Mouse (Mus musculus) lung, adult 2 months (tissue): ENCODE results near the gene 2210011C24Rik.

Experiments
- CTCF ChIP-seq: fragments of 200-500 bp; IDR thresholded peaks from 2 replicates; pipeline ENCODE4 v1.5.1; 2011; ENCODE audit warnings: mild to moderate bottlenecking, low read length, control low read depth; ENCODE audit not compliant: insufficient read depth
- POLR2A ChIP-seq: fragments of 200-500 bp; IDR thresholded peaks from 2 replicates; pipeline ENCODE4 v1.6.1; 2011; ENCODE audit warnings: low read depth, mild to moderate bottlenecking, control low read depth, low read length, borderline replicate concordance; ENCODE audit errors: extremely low read depth

DNA sequence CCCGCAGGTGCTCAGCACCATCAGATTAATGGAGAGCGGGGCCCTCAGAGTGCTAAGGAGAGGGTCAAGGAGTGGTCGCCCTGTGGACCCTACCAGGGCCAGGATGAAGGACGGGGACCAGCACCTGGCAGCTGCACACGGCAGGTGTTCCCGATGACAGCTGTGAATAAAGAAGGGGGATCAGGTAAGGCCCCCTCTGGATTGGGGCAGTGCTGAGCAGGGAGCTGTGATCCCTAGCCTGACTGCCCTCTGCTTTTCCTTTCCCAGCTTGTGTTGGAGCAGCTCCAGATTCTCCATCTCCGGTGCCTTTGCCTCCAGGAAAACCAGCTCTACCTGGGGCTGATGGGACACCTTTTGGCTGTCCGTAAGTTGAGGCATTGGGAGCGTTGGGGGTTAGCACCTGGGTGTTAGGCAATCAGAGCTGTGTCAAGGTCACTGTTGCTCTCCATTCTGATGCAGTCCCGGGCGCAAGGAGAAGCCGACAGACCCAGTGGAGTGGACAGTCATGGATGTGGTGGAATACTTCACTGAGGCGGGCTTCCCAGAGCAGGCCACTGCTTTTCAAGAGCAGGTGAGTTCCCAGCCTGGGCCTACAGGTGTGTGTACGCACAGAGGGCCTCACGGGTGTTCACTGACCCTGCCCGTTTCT, 12.8 kb downstream of the 2210011C24Rik start:
- TF ChIP-seq CTCF (no peak), POLR2A (no peak)
